Comparison of ENCODE assay signal across 22 mouse cellular contexts in genomic region chr4:152488046-152488445, GRCm38 (mm10).
"Had no signal": no experiment of that assay in that cellular context is flagged by ENCODE, and none has a peak within 500 bp of the region (broad histone marks: within the 10 kb centered on the region; RNA-seq: fewer than 3 reads in every experiment).

No protein-coding gene starts in this region.

- ATAC-seq: hindbrain, embryonic 16.5 days; hindbrain, postnatal 0 days; inflammation-experienced regulatory T-cells, adult 6 months; intestine, embryonic 15.5 days; intestine, embryonic 16.5 days; intestine, postnatal 0 days had no signal

- DNase-seq: heart, postnatal 10 days; heart, postnatal 14 days; heart, postnatal 36 days; heart, postnatal 4 days; kidney, adult 11 months; kidney, adult 18-20 months; kidney, adult 2 months; kidney, adult 8-10 months; kidney, adult 9 months; kidney, postnatal 10 days; kidney, postnatal 14 days; kidney, postnatal 25 days; kidney, postnatal 36 days; kidney, postnatal 4 days; layer of hippocampus, adult 9-11 months; layer of hippocampus, postnatal 36 days had no signal
